Mouse (Mus musculus) forebrain, embryonic 12.5 days (tissue): ENCODE data around the gene Emid1. TPM values are rescaled to one million over a fixed set of nuclear protein-coding genes. Genes with fewer than 3 reads are reported as not detected.

Experiments used
- ATAC-seq: fragments of 200-750 bp; cut with Nextera tagmentation; 2 replicates; pipeline ENCODE4 v1.8.0; 2017; ENCODE audit warnings: moderate TSS enrichment; ENCODE audit not compliant: low FRiP score
- H3K27ac ChIP-seq: fragments of 300-500 bp; sonication (generic); 2 replicates; pipeline ENCODE4 v1.5.1; 2016; ENCODE audit warnings: mild to moderate bottlenecking
- H3K27me3 ChIP-seq: fragments of 300-500 bp; sonication (generic); 2 replicates; pipeline ENCODE4 v1.6.1; 2016; ENCODE audit warnings: mild to moderate bottlenecking
- H3K36me3 ChIP-seq: fragments of 300-500 bp; sonication (generic); replicated peaks from 2 replicates; pipeline ENCODE4 v1.6.1; 2016; ENCODE audit warnings: mild to moderate bottlenecking
- H3K4me1 ChIP-seq: fragments of 300-500 bp; sonication (generic); 2 replicates; pipeline ENCODE4 v1.6.1; 2016
- H3K4me2 ChIP-seq: fragments of 300-500 bp; sonication (generic); 2 replicates; pipeline ENCODE4 v1.6.1; 2016; ENCODE audit warnings: mild to moderate bottlenecking, moderate library complexity
- H3K4me3 ChIP-seq: fragments of 300-500 bp; sonication (generic); replicated peaks from 2 replicates; pipeline ENCODE4 v1.5.1; 2016; ENCODE audit warnings: mild to moderate bottlenecking
- H3K9ac ChIP-seq: fragments of 300-500 bp; sonication (generic); 2 replicates; pipeline ENCODE4 v1.6.1; 2016; ENCODE audit warnings: mild to moderate bottlenecking
- H3K9me3 ChIP-seq: fragments of 300-500 bp; sonication (generic); 2 replicates; pipeline ENCODE4 v1.6.1; 2016
- WGBS: fragments of 180-500 bp; shearing (Covaris S2); methylation state at CpG from one replicate; pipeline ENCODE4 v1.1.7; 2016; 5-methylcytosine and 5-hydroxymethylcytosine counted together
- polyA plus RNA-seq: library from polyadenylated mRNA; unstranded; fragments of >200 nt; fragmentation: Nextera tagmentation; extraction: Ambion mirVana; gene quantifications from 2 replicates; pipeline ENCODE4 v1.2.1, GENCODE M21; 2016

Gene Emid1
- polyA plus RNA-seq, 1 experiment from 2014 or later, result 16.0 TPM

GRCm38 (mm10) chr11:5181850-5182404, 29.9 kb upstream of the Emid1 start:
- Histone ChIP-seq H3K9ac (no peak overlapping the region), H3K27ac (no peak overlapping the region), H3K36me3 (no peaks in the 10 kb centered on the region), H3K4me2 (no peak overlapping the region), H3K27me3 (no peaks in the 10 kb centered on the region; the same call in none of the 2 replicates), H3K4me3 (no peak overlapping the region), H3K9me3 (no peaks in the 10 kb centered on the region), H3K4me1 (peaks cover 27% of the 10 kb centered on the region)
- WGBS, result 23% methylated on average over 13 of the region's 13 CpGs
- ATAC-seq, result no peak

DNA sequence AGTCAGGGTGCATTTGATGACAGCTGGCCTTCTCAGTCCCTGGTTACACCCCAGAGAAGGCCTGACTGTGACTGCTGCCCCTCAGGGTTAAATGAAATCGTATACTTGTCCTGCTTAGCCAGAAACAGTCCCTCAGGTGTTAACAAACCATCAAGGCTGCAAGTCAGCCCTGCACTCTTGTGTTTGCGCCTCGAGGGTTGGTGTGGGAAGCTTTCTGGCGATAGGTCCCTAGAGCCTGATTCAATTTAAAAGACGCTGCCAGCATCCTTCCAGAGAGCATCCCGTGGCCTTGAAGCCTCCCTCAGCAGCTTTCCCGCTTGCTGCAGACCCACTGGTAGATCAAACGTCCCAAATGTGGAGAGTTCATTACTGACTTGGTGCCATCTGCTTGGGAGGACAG, 27.3 kb upstream of the Emid1 start:
- Histone ChIP-seq H3K4me3 (no peak overlapping the region), H3K9ac (no peak overlapping the region), H3K36me3 (no peaks in the 10 kb centered on the region), H3K4me2 (no peak overlapping the region), H3K4me1 (peaks cover 21% of the 10 kb centered on the region), H3K27me3 (no peaks in the 10 kb centered on the region; the same call in none of the 2 replicates), H3K27ac (no peak overlapping the region), H3K9me3 (no peaks in the 10 kb centered on the region)
- ATAC-seq, result no peak
- 54% methylated on average over 8 of the region's 8 CpGs for WGBS

GRCm38 (mm10) chr11:5177171-5177570, 25.1 kb upstream of the Emid1 start:
- no peak overlapping the region for H3K4me3 ChIP-seq
- H3K27ac ChIP-seq, result no peak overlapping the region
- ATAC-seq, result no peak
- 84% methylated on average over 12 of the region's 12 CpGs for WGBS
- H3K36me3 ChIP-seq, result no peaks in the 10 kb centered on the region
- no peak overlapping the region for H3K9ac ChIP-seq
- H3K9me3 ChIP-seq, result no peaks in the 10 kb centered on the region
- H3K27me3 ChIP-seq, result no peaks in the 10 kb centered on the region; the same call in none of the 2 replicates
- H3K4me2 ChIP-seq, result no peak overlapping the region
- H3K4me1 ChIP-seq, result peaks cover 22% of the 10 kb centered on the region

DNA sequence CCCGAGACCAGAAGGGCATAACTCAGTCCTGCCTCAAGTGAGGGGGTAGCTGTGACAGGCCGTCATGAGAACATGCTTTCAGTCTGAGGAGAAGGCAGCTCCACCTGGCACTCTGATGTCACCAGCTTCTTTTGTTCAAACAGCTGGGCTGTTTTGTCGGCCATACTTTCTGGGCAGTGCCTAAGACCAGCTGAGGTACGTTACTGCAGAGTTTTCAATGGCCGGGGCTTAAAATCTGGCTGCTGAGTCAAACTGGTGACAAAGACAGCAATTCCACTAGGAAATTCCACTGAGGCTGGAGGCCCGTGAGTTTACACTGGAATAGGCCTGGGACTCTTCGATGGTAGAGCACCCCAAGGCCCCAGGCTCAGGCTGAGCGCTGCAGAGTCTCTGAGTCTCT, 24.6 kb upstream of the Emid1 start:
- no peaks in the 10 kb centered on the region for H3K36me3 ChIP-seq
- no peak overlapping the region for H3K4me2 ChIP-seq
- H3K27ac ChIP-seq, result no peak overlapping the region
- no peaks in the 10 kb centered on the region; the same call in none of the 2 replicates for H3K27me3 ChIP-seq
- H3K4me1 ChIP-seq, result peaks cover 17% of the 10 kb centered on the region
- H3K9me3 ChIP-seq, result no peaks in the 10 kb centered on the region
- H3K4me3 ChIP-seq, result no peak overlapping the region
- no peak overlapping the region for H3K9ac ChIP-seq
- no peak for ATAC-seq
- 74% methylated on average over 8 of the region's 8 CpGs for WGBS

- Histone ChIP-seq H3K9me3 (no peaks in the 10 kb centered on the region), H3K4me2 (no peak overlapping the region), H3K9ac (no peak overlapping the region), H3K27ac (no peak overlapping the region), H3K27me3 (no peaks in the 10 kb centered on the region; the same call in none of the 2 replicates), H3K4me1 (peaks cover 16% of the 10 kb centered on the region), H3K36me3 (no peaks in the 10 kb centered on the region), H3K4me3 (no peak overlapping the region)
- 88% methylated on average over 2 of the region's 2 CpGs for WGBS
- ATAC-seq, result no peak
These were observed 23.8 kb upstream of the Emid1 start for GRCm38 (mm10) chr11:5175866-5176265.

DNA sequence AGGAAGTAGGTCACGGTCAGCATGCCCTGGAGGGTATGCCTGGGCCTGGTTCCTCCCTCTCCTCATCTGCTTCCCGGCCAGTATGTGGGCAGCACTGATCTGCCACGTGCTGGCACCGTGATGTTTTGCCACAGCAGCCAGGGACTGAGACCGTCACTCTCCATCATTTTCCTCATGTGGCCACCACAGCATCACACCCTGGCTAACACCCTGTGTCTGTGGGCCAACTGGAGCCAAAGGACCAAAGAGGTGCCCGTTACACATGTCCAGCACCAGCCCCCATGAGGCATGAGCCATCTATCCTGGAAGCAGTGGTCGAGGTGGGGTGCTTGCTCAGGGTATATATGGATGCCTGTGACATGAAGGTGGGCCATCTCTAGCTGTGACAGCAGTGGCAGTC, 23.1 kb upstream of the Emid1 start:
- Histone ChIP-seq H3K4me2 (no peak overlapping the region), H3K4me3 (no peak overlapping the region), H3K9me3 (no peaks in the 10 kb centered on the region), H3K4me1 (peaks cover 16% of the 10 kb centered on the region), H3K9ac (no peak overlapping the region), H3K27me3 (no peaks in the 10 kb centered on the region; the same call in 1 of the 2 replicates), H3K27ac (no peak overlapping the region), H3K36me3 (no peaks in the 10 kb centered on the region)
- WGBS, result 93% methylated on average over 7 of the region's 7 CpGs
- no peak for ATAC-seq

- WGBS, result 48% methylated on average over 3 of the region's 3 CpGs
- H3K4me1 ChIP-seq, result peaks cover 12% of the 10 kb centered on the region
- no peak overlapping the region for H3K9ac ChIP-seq
- no peaks in the 10 kb centered on the region for H3K9me3 ChIP-seq
- no peak for ATAC-seq
- H3K4me3 ChIP-seq, result no peak overlapping the region
- H3K36me3 ChIP-seq, result no peaks in the 10 kb centered on the region
- H3K27ac ChIP-seq, result no peak overlapping the region
- H3K27me3 ChIP-seq, result no peaks in the 10 kb centered on the region; the same call in 1 of the 2 replicates
- H3K4me2 ChIP-seq, result no peak overlapping the region
These were observed 20.8 kb upstream of the Emid1 start for GRCm38 (mm10) chr11:5172861-5173260.

DNA sequence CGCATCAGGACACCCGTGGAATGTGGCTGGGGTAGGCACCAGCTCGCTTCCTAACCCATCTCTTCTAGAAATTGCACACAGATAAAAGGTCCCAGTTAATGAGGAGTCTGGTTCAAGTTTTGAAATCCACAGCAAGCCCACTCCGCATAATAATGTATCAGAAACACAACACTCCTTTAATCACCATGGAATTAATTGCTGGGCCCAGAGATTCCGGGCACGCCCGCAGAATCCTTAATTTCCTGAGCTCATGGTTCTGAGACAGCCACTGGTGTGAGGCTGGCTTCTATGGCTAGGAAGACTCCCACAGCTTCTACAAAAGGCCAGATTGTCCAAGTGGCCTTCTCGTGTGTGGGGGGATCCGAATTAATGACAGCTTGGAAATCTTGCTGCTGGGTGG, 15.3 kb upstream of the Emid1 start:
- peaks cover 10% of the 10 kb centered on the region; the same call in 1 of the 2 replicates for H3K27me3 ChIP-seq
- no peaks in the 10 kb centered on the region for H3K36me3 ChIP-seq
- ATAC-seq, result peak; percentile 71; the same call in 1 of the 2 replicates
- H3K4me2 ChIP-seq, result peak overlapping the region; percentile 10; the same call in 1 of the 2 replicates
- H3K9me3 ChIP-seq, result no peaks in the 10 kb centered on the region
- peak overlapping the region; percentile 69 for H3K27ac ChIP-seq
- peaks cover 37% of the 10 kb centered on the region for H3K4me1 ChIP-seq
- 40% methylated on average over 9 of the region's 9 CpGs for WGBS
- no peak overlapping the region for H3K4me3 ChIP-seq
- H3K9ac ChIP-seq, result peak overlapping the region; percentile 25; the same call in 1 of the 2 replicates

- H3K4me2 ChIP-seq, result no peak overlapping the region
- H3K4me3 ChIP-seq, result no peak overlapping the region
- H3K9me3 ChIP-seq, result 0 out of 2 replicates have a peak, but pooled peaks cover 6% of the 10 kb centered on the region
- H3K4me1 ChIP-seq, result peaks cover 37% of the 10 kb centered on the region
- WGBS, result 17% methylated on average over 8 of the region's 8 CpGs
- no peak overlapping the region; the same call in 1 of the 2 replicates for H3K9ac ChIP-seq
- peaks cover 10% of the 10 kb centered on the region; the same call in 1 of the 2 replicates for H3K27me3 ChIP-seq
- peak overlapping the region; percentile 56 for H3K27ac ChIP-seq
- H3K36me3 ChIP-seq, result no peaks in the 10 kb centered on the region
- ATAC-seq, result peak; percentile 52; the same call in 1 of the 2 replicates
These were observed 13.4 kb upstream of the Emid1 start for GRCm38 (mm10) chr11:5165471-5165916.

DNA sequence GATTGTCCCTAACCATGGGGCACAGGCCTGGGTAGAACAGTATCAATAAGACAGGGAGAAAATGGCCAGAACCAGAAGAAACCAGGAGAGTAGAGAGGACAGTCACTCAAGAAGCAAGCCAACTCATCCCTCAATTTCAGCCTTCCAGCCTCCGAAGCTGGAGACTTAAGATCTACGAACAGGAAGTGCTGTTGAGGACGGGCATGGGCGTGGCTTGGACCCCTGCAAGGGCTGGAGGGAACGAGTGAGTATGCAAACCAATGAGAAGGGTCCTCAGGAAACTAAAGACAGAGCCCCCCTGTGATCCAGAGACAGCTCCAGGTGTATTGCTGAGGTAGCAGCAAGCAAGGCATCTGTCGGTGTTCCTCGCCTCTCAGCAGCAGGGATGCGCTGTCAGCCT, 12.3 kb upstream of the Emid1 start:
- H3K9me3 ChIP-seq, result 0 out of 2 replicates have a peak, but pooled peaks cover 6% of the 10 kb centered on the region
- no peak for ATAC-seq
- H3K27ac ChIP-seq, result no peak overlapping the region
- peaks cover 10% of the 10 kb centered on the region; the same call in 1 of the 2 replicates for H3K27me3 ChIP-seq
- H3K36me3 ChIP-seq, result no peaks in the 10 kb centered on the region
- peaks cover 37% of the 10 kb centered on the region for H3K4me1 ChIP-seq
- WGBS, result 22% methylated on average over 8 of the region's 8 CpGs
- peak overlapping the region; percentile 19 for H3K4me2 ChIP-seq
- H3K9ac ChIP-seq, result peak overlapping the region; percentile 29; the same call in 1 of the 2 replicates
- no peak overlapping the region for H3K4me3 ChIP-seq

GRCm38 (mm10) chr11:5163421-5163820, 11.4 kb upstream of the Emid1 start:
- Histone ChIP-seq H3K4me1 (peaks cover 37% of the 10 kb centered on the region), H3K4me3 (no peak overlapping the region), H3K36me3 (no peaks in the 10 kb centered on the region), H3K27ac (no peak overlapping the region), H3K9ac (no peak overlapping the region), H3K4me2 (no peak overlapping the region), H3K9me3 (0 out of 2 replicates have a peak, but pooled peaks cover 6% of the 10 kb centered on the region), H3K27me3 (peaks cover 10% of the 10 kb centered on the region; the same call in 1 of the 2 replicates)
- 98% methylated on average over 8 of the region's 8 CpGs for WGBS
- no peak for ATAC-seq

DNA sequence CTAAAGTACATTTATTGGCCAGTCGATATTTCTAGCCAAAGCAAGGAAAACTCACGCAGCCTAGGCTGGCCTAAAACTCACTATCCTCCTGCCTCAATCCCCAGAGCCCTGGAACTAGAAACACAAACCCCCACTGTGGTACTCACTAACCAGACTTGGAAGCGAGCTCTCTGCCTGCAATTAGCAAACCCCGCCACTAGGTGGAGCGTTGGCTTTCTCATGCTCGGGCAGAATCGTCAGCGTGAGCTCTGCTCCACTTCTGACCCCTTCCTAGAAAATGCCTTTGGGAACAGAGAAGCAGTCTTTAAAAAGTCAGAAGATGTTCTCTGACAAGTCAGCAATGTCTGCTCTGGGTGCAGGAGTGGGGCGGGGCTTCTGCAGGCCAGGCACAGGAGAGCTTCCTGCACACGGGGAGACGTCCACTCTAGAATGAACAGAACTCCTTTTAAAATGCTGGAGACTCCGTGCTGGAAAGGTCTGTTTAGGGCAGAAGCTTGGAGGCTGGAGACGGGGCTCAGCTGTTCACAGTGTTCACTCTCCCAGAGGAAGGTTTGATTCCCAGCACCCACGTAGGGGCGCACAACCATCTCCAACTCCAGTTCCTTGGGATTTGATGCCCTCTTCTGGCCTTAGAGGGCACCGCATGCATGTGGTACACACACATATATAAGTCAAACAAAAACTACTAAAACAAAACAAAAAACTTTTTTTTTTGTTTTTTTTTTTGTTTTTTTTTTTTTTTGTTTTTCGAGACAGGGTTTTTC, 8.8 kb upstream of the Emid1 start:
- 72% methylated on average over 17 of the region's 17 CpGs for WGBS
- no peak overlapping the region for H3K27ac ChIP-seq
- H3K4me2 ChIP-seq, result no peak overlapping the region
- H3K4me3 ChIP-seq, result no peak overlapping the region
- peaks cover 10% of the 10 kb centered on the region; the same call in 1 of the 2 replicates for H3K27me3 ChIP-seq
- 0 out of 2 replicates have a peak, but pooled peaks cover 6% of the 10 kb centered on the region for H3K9me3 ChIP-seq
- H3K9ac ChIP-seq, result no peak overlapping the region
- ATAC-seq, result no peak
- peaks cover 16% of the 10 kb centered on the region for H3K4me1 ChIP-seq
- no peaks in the 10 kb centered on the region for H3K36me3 ChIP-seq
